In the genomic region with DNA sequence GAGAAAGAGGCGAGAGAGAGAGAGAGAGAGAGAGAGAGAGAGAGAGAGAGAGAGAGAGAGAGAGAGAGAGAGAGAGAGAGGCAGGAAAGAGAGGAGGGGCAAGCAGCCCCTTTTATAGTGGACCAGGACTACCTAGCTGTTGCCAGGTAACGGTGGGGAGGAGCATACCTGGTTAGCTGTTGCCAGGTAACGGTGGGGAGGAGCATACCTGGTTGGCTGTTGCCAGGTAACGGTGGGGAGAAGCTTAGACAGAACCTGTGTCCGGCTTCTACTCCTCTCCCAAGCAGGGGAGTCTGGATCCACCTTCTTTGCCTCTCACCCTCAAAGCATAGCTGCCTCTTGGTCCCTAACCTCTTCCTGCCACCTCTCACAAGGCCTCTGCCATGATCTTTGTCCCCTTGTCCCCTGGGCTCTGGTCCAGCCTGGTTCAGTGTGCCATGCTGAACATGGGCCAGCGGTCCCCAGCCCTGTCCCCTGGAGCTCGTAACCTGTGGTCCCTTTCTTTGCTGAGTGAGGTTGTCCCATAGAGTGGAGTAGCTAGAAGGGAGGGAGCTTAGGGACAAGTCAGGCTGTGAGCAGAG, we compare ENCODE assay signal across 9 mouse cellular contexts. TPM values are rescaled to one million over a fixed set of nuclear protein-coding genes. Genes with fewer than 3 reads are reported as not detected.
DNase-seq lines count a peak whose midpoint lies in the region; ATAC-seq and TF ChIP-seq lines count a peak whose summit lies in the region.
"Had no signal": no experiment of that assay in that cellular context is flagged by ENCODE, and none has a peak within 500 bp of the region (broad histone marks: within the 10 kb centered on the region; RNA-seq: fewer than 3 reads in every experiment).

No protein-coding gene starts in this region.

- no peaks in the 10 kb centered on the region for H3K36me3 ChIP-seq in heart, embryonic 10.5 days
- H3K36me3 ChIP-seq in neural tube, embryonic 11.5 days (ENCODE audit: control insufficient read depth, insufficient read depth, low read length) = no peaks in the 10 kb centered on the region
- no peaks in the 10 kb centered on the region for H3K36me3 ChIP-seq in kidney, postnatal 0 days (ENCODE audit: insufficient read depth, low read length)
- H3K36me3 ChIP-seq in stomach, embryonic 16.5 days (ENCODE audit: control insufficient read depth, insufficient read depth, low read length) = no peaks in the 10 kb centered on the region
- H3K36me3 ChIP-seq: embryonic facial prominence, embryonic 13.5 days had no signal

- H3K4me3 ChIP-seq in heart, embryonic 10.5 days = peak overlapping the region; percentile 24; the same call in 1 of the 2 replicates
- no peak overlapping the region for H3K4me3 ChIP-seq in neural tube, embryonic 11.5 days (ENCODE audit: low read depth, low read length)
- H3K4me3 ChIP-seq in kidney, postnatal 0 days (replicated peaks; ENCODE audit: low read depth, low read length) = no peak overlapping the region
- H3K4me3 ChIP-seq in stomach, embryonic 16.5 days (replicated peaks; ENCODE audit: low read length) = no peak overlapping the region
- H3K4me3 ChIP-seq: embryonic facial prominence, embryonic 13.5 days had no signal

- H3K9ac ChIP-seq in neural tube, embryonic 11.5 days (ENCODE audit: low read length) = no peak overlapping the region
- H3K9ac ChIP-seq in kidney, postnatal 0 days (ENCODE audit: low read depth, low read length) = peak overlapping the region; percentile 31; the same call in 1 of the 2 replicates
- H3K9ac ChIP-seq in stomach, embryonic 16.5 days (ENCODE audit: low read length) = 0 out of 2 replicates have a peak overlapping the region, but pooled peaks have one; percentile 39
- H3K9ac ChIP-seq: embryonic facial prominence, embryonic 13.5 days had no signal

- no peak for TF ChIP-seq CTCF in kidney, postnatal 0 days (IDR thresholded peaks at IDR 0.05; ENCODE audit: low read depth)

- H3K4me2 ChIP-seq in neural tube, embryonic 11.5 days (ENCODE audit: low read depth) = no peak overlapping the region
- H3K4me2 ChIP-seq in kidney, postnatal 0 days (ENCODE audit: low read length) = peak overlapping the region; percentile 30; the same call in 1 of the 2 replicates
- no peak overlapping the region for H3K4me2 ChIP-seq in stomach, embryonic 16.5 days (ENCODE audit: low read depth, low read length)
- H3K4me2 ChIP-seq: embryonic facial prominence, embryonic 13.5 days had no signal

- H3K27me3 ChIP-seq in heart, embryonic 10.5 days (ENCODE audit: insufficient read depth, poor library complexity, severe bottlenecking) = peaks cover 84% of the 10 kb centered on the region
- H3K27me3 ChIP-seq in neural tube, embryonic 11.5 days (ENCODE audit: control insufficient read depth, insufficient read depth, low read length) = peaks cover 38% of the 10 kb centered on the region
- no peaks in the 10 kb centered on the region for H3K27me3 ChIP-seq in kidney, postnatal 0 days (ENCODE audit: insufficient read depth, low read length)
- peaks cover 12% of the 10 kb centered on the region; the same call in 1 of the 2 replicates for H3K27me3 ChIP-seq in stomach, embryonic 16.5 days (ENCODE audit: control insufficient read depth, insufficient read depth, low read length)

- H3K27ac ChIP-seq in heart, embryonic 10.5 days = peak overlapping the region; percentile 82
- 0 out of 2 replicates have a peak overlapping the region, but pooled peaks have one; percentile 20 for H3K27ac ChIP-seq in neural tube, embryonic 11.5 days (ENCODE audit: low read depth, low read length)
- H3K27ac ChIP-seq in kidney, postnatal 0 days = peak overlapping the region; percentile 80
- peak overlapping the region; percentile 46; the same call in 1 of the 2 replicates for H3K27ac ChIP-seq in stomach, embryonic 16.5 days (ENCODE audit: low read length)
- H3K27ac ChIP-seq: embryonic facial prominence, embryonic 13.5 days had no signal

- 28% methylated on average over 7 of the region's 7 CpGs for WGBS in heart, embryonic 10.5 days
- WGBS in neural tube, embryonic 11.5 days = 26% methylated on average over 6 of the region's 7 CpGs
- 45% methylated on average over 7 of the region's 7 CpGs for WGBS in kidney, postnatal 0 days
- WGBS in stomach, embryonic 16.5 days = 33% methylated on average over 6 of the region's 7 CpGs

- no peak for ATAC-seq in neural tube, embryonic 11.5 days (ENCODE audit: insufficient read depth, low FRiP score, low TSS enrichment)
- no peak for ATAC-seq in kidney, postnatal 0 days (replicated peaks; ENCODE audit: low FRiP score, low read depth)
- ATAC-seq in stomach, embryonic 16.5 days (ENCODE audit: insufficient read depth, low FRiP score) = no peak

- H3K9me3 ChIP-seq in heart, embryonic 10.5 days = no peaks in the 10 kb centered on the region
- no peaks in the 10 kb centered on the region for H3K9me3 ChIP-seq in neural tube, embryonic 11.5 days (ENCODE audit: control insufficient read depth, low read length)
- no peaks in the 10 kb centered on the region for H3K9me3 ChIP-seq in kidney, postnatal 0 days (replicated peaks; ENCODE audit: low read length)
- H3K9me3 ChIP-seq in stomach, embryonic 16.5 days (replicated peaks; ENCODE audit: control insufficient read depth, low read length) = no peaks in the 10 kb centered on the region
- H3K9me3 ChIP-seq: embryonic facial prominence, embryonic 13.5 days had no signal

- DNase-seq in heart, embryonic 10.5 days (ENCODE audit: low spot score) = no peak
- DNase-seq in heart, postnatal 14 days = no peak
- no peak for DNase-seq in neural tube, embryonic 11.5 days (ENCODE audit: low spot score)
- DNase-seq in neural tube, embryonic 10.5 days (ENCODE audit: extremely low spot score, low spot score) = no peak
- DNase-seq in kidney, postnatal 0 days (ENCODE audit: low spot score) = no peak
- no peak for DNase-seq in urinary bladder, postnatal 36 days (ENCODE audit: low spot score in 2 of 2)
- no peak for DNase-seq in right cerebral cortex, postnatal 4 days

- peaks cover 78% of the 10 kb centered on the region for H3K4me1 ChIP-seq in heart, embryonic 10.5 days
- no peaks in the 10 kb centered on the region for H3K4me1 ChIP-seq in neural tube, embryonic 11.5 days (ENCODE audit: control insufficient read depth, insufficient read depth, low read length)
- H3K4me1 ChIP-seq in kidney, postnatal 0 days (replicated peaks; ENCODE audit: insufficient read depth, low read length) = peaks cover 47% of the 10 kb centered on the region
- H3K4me1 ChIP-seq in stomach, embryonic 16.5 days (ENCODE audit: control insufficient read depth, insufficient read depth, low read length) = peaks cover 27% of the 10 kb centered on the region

- intact Hi-C loops in heart, postnatal 14 days (cut with DNase I) = no loop called here

RNA-seq across cellular contexts. Expression of a gene that starts 8.0 kb away (rescaled TPM):
- polyA plus RNA-seq in heart, embryonic 10.5 days (2016; fragmentation: Nextera tagmentation; extraction: Ambion mirVana) = 12.1 and 12.8 TPM in 2 replicates
- total RNA-seq in heart, postnatal 14 days (2021) = 10 to 100 TPM; 38.0 to 40.4 TPM
- polyA plus RNA-seq in neural tube, embryonic 11.5 days (2014; fragmentation: Nextera tagmentation; extraction: Ambion mirVana) = 3.4 and 3.7 TPM in 2 replicates
- 34.8 and 46.7 TPM in 2 replicates for polyA plus RNA-seq in kidney, postnatal 0 days (2015; fragmentation: Nextera tagmentation; extraction: Ambion mirVana)
- 11.2 and 12.8 TPM in 2 replicates for polyA plus RNA-seq in stomach, embryonic 16.5 days (2015; fragmentation: Nextera tagmentation; extraction: Ambion mirVana)

RNA-seq across cellular contexts. Expression of a gene that starts 17.4 kb away (rescaled TPM):
- polyA plus RNA-seq in heart, embryonic 10.5 days (2016; fragmentation: Nextera tagmentation; extraction: Ambion mirVana) = 14.5 and 14.6 TPM in 2 replicates
- total RNA-seq in heart, postnatal 14 days (2021) = 1 to 10 TPM; 4.1 to 5.5 TPM
- polyA plus RNA-seq in neural tube, embryonic 11.5 days (2014; fragmentation: Nextera tagmentation; extraction: Ambion mirVana) = 5.3 and 6.6 TPM in 2 replicates
- 25.4 and 25.9 TPM in 2 replicates for polyA plus RNA-seq in kidney, postnatal 0 days (2015; fragmentation: Nextera tagmentation; extraction: Ambion mirVana)
- 9.0 and 9.6 TPM in 2 replicates for polyA plus RNA-seq in stomach, embryonic 16.5 days (2015; fragmentation: Nextera tagmentation; extraction: Ambion mirVana)

RNA-seq across cellular contexts. Expression of a gene that starts 27.6 kb away (rescaled TPM):
- 0.21 and 0.30 TPM in 2 replicates for polyA plus RNA-seq in heart, embryonic 10.5 days (2016; fragmentation: Nextera tagmentation; extraction: Ambion mirVana)
- not detected for total RNA-seq in heart, postnatal 14 days (2021)
- not detected in 2 replicates for polyA plus RNA-seq in neural tube, embryonic 11.5 days (2014; fragmentation: Nextera tagmentation; extraction: Ambion mirVana)
- polyA plus RNA-seq in kidney, postnatal 0 days (2015; fragmentation: Nextera tagmentation; extraction: Ambion mirVana) = 12.6 and 14.3 TPM in 2 replicates
- polyA plus RNA-seq in stomach, embryonic 16.5 days (2015; fragmentation: Nextera tagmentation; extraction: Ambion mirVana) = 1.4 and 1.6 TPM in 2 replicates

RNA-seq across cellular contexts. Expression of a gene that starts 51.4 kb away (rescaled TPM):
- 4.6 and 15.2 TPM in 2 replicates for polyA plus RNA-seq in heart, embryonic 10.5 days (2016; fragmentation: Nextera tagmentation; extraction: Ambion mirVana)
- 1 to 10 TPM; 1.2 to 1.7 TPM for total RNA-seq in heart, postnatal 14 days (2021)
- polyA plus RNA-seq in neural tube, embryonic 11.5 days (2014; fragmentation: Nextera tagmentation; extraction: Ambion mirVana) = 5.2 and 5.3 TPM in 2 replicates
- polyA plus RNA-seq in kidney, postnatal 0 days (2015; fragmentation: Nextera tagmentation; extraction: Ambion mirVana) = 97.1 and 109 TPM in 2 replicates
- polyA plus RNA-seq in stomach, embryonic 16.5 days (2015; fragmentation: Nextera tagmentation; extraction: Ambion mirVana) = 12.9 and 15.2 TPM in 2 replicates

RNA-seq across cellular contexts. Expression of a gene that starts 56.7 kb away (rescaled TPM):
- 27.8 and 33.1 TPM in 2 replicates for polyA plus RNA-seq in heart, embryonic 10.5 days (2016; fragmentation: Nextera tagmentation; extraction: Ambion mirVana)
- total RNA-seq in heart, postnatal 14 days (2021) = 10 to 100 TPM; 73.0 to 82.1 TPM
- polyA plus RNA-seq in neural tube, embryonic 11.5 days (2014; fragmentation: Nextera tagmentation; extraction: Ambion mirVana) = 36.7 and 37.2 TPM in 2 replicates
- polyA plus RNA-seq in kidney, postnatal 0 days (2015; fragmentation: Nextera tagmentation; extraction: Ambion mirVana) = 27.7 and 31.6 TPM in 2 replicates
- 29.3 and 32.9 TPM in 2 replicates for polyA plus RNA-seq in stomach, embryonic 16.5 days (2015; fragmentation: Nextera tagmentation; extraction: Ambion mirVana)

Comparison
In these comparisons a context has a peak if more than half of its experiments do, and no peak if none do; other contexts are left out.
1. H3K27ac ChIP-seq: peak in every context shown above with its lines; median percentile 82 in heart, embryonic 10.5 days; 80 in kidney, postnatal 0 days; 46 in stomach, embryonic 16.5 days; 20 in neural tube, embryonic 11.5 days.